Mouse (Mus musculus): ENCODE measurements at regions not wholly inside any gene's neighbourhood (a gene's known extent, or its start where the extent isn't known, plus 50 kb on each side); places are given as distances from the start of the nearest gene placed in this dataset.

- TF ChIP-seq CTCF (IDR thresholded peaks at IDR 0.05; ENCODE audit: low read depth) (no peak), EP300 (IDR thresholded peaks at IDR 0.05; ENCODE audit: low read depth) (no peak)
These were observed 858.3 kb upstream of the Slitrk1 start for GRCm38 (mm10) chr14:109772246-109772645.

All from liver, postnatal 0 days (tissue).